Mouse (Mus musculus) yolk sac, embryonic 10.5 days (tissue): Measurements from ENCODE around the gene Bbip1.
A peak's percentile ranks its signal among the peaks of the same experiment; 100 is the strongest.

Experiments
- DNase-seq: peaks from one replicate; pipeline ENCODE4 v3.0.0-alpha.2; 2017; ENCODE audit warnings: low spot score

The Bbip1 gene

DNA sequence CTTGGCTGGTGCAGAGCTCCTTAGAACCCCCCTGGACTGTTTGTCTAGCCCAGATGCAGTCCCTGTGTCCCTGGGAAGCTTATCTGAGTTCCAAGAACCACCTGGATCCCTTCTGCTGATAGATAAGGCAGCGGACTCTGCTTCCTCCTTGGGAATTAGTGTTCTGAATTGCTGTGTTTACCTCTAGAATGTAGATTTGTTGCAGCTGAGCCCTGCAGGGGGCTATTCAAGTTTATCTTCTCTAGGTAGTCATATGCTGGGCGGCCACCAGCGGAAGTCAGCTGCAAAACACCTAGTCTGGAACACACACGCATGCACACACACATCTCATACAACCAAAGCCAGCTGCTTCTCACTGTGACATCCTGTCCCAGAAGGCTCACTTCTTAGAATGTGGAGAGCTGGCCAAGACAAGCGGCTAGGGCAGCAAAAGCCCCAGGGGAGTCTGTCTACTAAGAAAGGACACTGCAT lies 53.6 kb downstream of the Bbip1 start:
- DNase-seq, result peak; percentile 86

DNA sequence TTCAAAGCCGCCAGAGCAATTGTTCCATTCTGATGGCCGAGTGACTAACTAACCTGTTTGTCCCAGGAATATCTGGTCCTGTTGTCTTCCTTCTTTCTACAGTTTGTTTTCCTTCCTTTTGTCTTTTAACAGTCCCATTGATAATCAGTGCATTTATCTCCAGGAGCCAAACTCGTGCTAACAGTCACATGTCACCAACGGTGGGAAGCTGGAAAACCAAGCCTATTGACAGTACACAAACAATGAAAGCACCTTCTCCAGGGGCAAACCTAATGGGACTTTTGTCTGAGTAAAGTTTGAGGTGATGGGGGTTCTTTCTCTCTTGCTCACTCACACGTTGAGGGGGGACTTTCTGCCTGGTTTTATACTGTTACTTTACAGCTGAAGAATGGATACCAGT lies 54.2 kb downstream of the Bbip1 start:
- peak; percentile 62 for DNase-seq

- peak; percentile 51 for DNase-seq
Observed at GRCm38 (mm10) chr19:53889555-53889954, 54.9 kb downstream of the Bbip1 start.

DNA sequence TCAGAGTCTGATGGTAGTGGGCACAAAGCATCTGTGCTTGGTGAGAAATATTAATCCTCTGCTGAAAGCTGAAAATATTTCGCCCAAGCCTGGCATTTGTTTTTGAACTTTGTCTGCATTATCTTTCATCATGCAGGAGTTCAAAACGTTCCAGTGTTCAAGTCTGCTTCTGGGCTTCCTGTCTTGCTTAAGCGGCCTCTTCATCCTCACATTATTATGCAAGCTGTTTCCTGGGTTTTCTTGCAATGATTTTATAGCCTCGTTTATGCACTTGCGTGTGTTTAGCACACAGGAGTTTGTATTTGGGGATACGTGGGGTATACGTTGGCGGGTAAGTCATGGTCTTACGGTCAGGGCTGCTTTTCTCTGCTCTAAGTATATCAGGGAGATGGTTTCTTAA lies 56.1 kb downstream of the Bbip1 start:
- no peak for DNase-seq

- DNase-seq, result no peak
Observed at GRCm38 (mm10) chr19:53887822-53888221, 56.6 kb downstream of the Bbip1 start.

DNA sequence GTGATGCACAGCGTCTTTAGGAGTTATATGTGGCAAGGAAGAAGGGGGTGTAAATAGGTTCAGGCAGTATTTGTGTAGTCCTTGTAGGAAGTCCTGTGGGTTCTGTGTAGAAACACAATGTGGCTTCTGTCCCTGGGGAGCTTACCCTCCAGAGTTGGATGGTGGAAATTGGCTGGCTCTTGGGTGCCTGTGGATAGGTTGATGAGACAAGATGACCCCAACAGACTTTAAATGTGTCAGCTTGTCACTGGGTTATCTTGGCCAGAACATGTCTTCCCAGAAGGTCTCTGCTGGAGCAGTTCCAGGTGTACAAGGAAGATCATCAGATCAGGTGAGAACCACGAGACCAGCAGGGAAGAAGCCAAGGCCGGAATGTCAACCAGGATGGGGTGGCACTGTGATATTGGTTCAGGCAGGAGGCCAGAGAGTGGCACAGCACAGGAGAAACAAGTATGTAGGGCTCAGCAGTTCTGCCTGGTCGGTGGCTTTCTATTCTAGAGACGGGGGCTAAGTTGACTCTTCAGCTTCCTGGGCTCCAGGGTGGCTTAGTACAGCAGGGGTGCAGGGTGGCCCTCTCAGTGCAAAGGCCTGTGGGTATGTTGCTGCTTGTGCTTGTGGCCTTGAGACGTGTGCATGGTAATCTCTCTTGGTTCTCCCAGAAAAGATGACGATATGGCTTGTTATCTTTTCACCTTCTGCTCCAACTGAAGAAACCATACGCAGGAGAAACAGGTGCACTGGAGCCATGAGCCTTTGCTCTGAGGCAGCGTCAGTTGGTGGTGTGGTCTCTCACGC lies 57.7 kb downstream of the Bbip1 start:
- no peak for DNase-seq

GRCm38 (mm10) chr19:53885450-53885849 lies 59.0 kb downstream of the Bbip1 start:
- DNase-seq, result no peak

GRCm38 (mm10) chr19:53881786-53882185 lies 62.6 kb downstream of the Bbip1 start:
- DNase-seq, result no peak

GRCm38 (mm10) chr19:53880460-53880859 lies 64.0 kb downstream of the Bbip1 start:
- no peak for DNase-seq
